Mouse (Mus musculus) T-helper 1 cell (primary cell): Measurements from ENCODE around the gene Mgat3.

Experiments
- in situ Hi-C: fragments of 300-600 bp; cut with MboI, MseI; formaldehyde crosslinking; loops from one replicate; pipeline ENCODE4 v1.15.1; 2025; ENCODE audit warnings: high pct_unique_total_duplicates

The Mgat3 gene

DNA sequence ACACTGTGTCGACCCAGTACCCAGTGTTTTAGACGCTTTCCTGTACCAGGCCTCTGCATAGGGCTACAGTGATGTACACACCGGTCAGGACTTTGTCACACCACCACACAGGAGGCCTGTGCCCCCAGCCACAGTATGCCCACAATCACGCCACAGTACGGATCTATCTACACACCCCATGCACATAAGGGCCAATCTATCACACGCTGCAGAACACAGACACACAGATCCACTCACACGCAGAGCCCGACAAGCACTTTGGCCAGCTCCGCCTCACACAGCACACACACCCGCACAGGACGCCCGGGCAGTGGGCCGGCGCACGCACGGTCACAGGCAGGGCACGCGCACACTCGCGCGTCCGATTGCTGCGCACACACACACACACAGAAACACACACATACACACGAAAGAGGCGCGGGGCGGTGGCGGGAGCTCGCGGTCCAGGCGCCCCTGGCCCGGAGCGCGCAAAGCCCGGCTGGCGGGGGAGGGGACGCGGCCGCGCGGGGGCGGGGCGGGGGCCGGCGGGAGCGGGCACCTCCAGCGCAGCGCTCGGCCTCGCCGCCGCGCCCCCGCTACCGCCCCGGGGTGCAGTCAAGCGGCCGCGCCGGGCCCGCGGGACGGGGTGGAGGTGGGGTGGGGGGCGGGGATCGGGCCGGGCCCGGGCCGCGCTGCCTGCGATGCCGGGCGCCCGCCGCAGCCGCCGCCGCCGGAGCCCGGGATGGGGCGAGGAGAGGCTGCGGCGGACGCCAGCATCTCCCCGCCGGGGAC, at the start of gene Mgat3:
Gene Mgat3, plus strand, starts transcription at position 721 of the 771 bp plus-strand sequence.
- in situ Hi-C loops = no loop called here

GRCm38 (mm10) chr15:80124651-80125050, 48.9 kb upstream of the Mgat3 start:
- in situ Hi-C loops = no loop called here

DNA sequence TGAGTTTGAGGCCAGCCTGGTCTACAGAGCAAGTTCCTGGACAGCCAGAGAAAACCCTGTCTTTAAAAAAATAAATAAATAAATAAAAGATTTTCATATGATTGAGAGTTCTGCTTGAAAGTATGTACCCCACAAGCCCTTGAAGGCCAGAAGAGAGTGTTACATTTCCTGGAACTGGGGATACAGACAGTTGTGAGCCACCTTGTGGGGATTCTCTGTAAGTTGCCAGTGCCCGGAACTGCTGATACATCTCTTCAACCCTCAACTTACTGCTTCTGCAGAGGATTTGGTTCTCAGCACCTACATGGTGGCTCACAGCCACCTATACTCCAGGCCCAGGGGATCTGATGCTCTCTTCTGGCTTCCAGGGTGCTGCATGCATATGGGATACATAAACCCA, 46.3 kb upstream of the Mgat3 start:
- in situ Hi-C loops = no loop called here

DNA sequence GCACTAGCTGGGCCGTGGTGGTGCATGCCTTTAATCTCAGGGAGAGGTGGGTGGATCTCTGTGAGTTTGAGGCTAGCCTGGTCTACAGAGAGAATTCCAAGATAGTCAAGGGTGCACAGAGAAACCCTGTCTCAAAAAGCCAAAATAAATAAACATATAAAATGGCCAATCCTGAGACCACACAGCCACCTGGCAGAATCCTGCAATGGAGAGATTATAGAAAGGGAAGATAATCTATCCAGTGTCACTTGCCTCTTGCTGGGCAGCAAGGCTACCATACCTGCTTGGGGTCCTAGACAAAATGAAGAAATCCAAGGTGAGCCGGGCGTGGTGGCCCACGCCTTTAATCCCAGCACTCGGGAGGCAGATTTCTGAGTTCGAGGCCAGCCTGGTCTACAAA, 43.5 kb upstream of the Mgat3 start:
- in situ Hi-C loops = loop anchor here (5.0 kb wide), 1 partner anchor 87 kb away; no protein-coding TSS in a partner anchor

- in situ Hi-C loops = loop anchor here (5.0 kb wide), 1 partner anchor 87 kb away; no protein-coding TSS in a partner anchor
Observed at GRCm38 (mm10) chr15:80130689-80131088, 42.8 kb upstream of the Mgat3 start.

DNA sequence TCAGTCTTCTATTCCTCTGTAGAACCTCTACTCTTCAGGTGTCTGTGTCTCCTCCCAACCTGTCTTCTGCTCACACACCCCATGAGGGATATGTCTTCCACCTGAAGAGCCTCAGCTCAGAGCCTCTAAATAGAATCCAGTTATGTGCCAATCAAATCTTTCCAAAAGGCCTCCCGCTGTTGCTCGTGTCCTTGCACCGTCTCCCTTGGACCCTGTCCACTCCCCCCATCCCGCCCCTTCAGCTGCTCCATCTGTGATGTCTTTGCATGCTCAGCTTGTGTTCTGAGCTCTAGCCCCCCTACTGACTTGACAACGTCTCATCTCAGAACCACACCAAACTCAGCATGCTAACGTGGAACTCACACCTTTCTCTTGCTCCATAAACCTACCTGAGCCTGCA, 42.1 kb upstream of the Mgat3 start:
- in situ Hi-C loops = loop anchor here (5.0 kb wide), 1 partner anchor 86 kb away; no protein-coding TSS in a partner anchor

- in situ Hi-C loops = loop anchor here (5.0 kb wide), 1 partner anchor 85 kb away; no protein-coding TSS in a partner anchor
Observed at GRCm38 (mm10) chr15:80132452-80132851, 41.1 kb upstream of the Mgat3 start.

- in situ Hi-C loops = loop anchor here (5.0 kb wide), 1 partner anchor 84 kb away; no protein-coding TSS in a partner anchor
Observed at GRCm38 (mm10) chr15:80132993-80133586, 40.4 kb upstream of the Mgat3 start, which contains the start of gene Tab1. Gene Tab1 (plus strand): TSS chr15:80133127.

DNA sequence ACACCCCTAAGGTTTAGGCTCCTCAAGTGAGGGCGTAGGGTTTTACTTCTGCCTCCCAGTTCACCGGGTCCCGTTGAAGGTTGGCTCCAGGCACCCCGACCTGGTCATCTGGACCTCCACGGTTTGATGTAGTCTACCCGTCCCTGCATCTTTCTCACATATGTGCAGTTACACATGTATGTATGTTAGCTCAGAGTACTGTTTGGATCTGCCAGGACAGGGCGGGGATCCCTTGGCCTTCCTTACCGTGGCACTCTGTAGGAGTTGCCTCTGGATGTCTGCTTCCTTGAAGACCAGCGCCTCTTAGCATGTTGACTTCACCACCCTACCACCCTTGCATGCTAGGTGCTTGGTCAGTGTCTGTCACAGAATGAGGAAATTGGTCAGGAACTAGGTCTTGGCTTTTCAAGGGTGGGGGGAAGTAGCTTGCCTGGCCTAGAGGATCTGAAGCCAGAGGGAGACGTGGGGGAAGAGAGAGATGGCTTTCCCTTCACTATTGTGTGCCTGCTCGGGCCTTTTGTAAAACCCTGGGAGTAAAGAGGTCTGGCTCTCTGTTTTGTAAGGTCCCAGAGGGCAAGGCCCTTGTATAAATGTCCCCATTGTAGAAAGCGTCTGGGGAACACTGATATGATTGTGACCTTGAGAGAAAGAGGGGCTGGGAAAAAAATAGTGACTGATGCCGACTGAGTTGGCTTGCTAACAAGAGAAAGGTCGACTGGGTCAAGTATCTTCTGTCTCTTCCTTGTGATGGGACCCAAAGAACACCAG, 39.7 kb upstream of the Mgat3 start:
- in situ Hi-C loops = loop anchor here (5.0 kb wide), 1 partner anchor 83 kb away; no protein-coding TSS in a partner anchor

GRCm38 (mm10) chr15:80134450-80134847, 39.1 kb upstream of the Mgat3 start:
- in situ Hi-C loops = loop anchor here (5.0 kb wide), 1 partner anchor 83 kb away; no protein-coding TSS in a partner anchor

GRCm38 (mm10) chr15:80135499-80135898, 38.0 kb upstream of the Mgat3 start:
- in situ Hi-C loops = no loop called here

- in situ Hi-C loops = no loop called here
Observed at GRCm38 (mm10) chr15:80136645-80137044, 36.9 kb upstream of the Mgat3 start.

GRCm38 (mm10) chr15:80137945-80138791, 35.4 kb upstream of the Mgat3 start:
- in situ Hi-C loops = no loop called here

GRCm38 (mm10) chr15:80140302-80140701, 33.2 kb upstream of the Mgat3 start:
- in situ Hi-C loops = no loop called here

DNA sequence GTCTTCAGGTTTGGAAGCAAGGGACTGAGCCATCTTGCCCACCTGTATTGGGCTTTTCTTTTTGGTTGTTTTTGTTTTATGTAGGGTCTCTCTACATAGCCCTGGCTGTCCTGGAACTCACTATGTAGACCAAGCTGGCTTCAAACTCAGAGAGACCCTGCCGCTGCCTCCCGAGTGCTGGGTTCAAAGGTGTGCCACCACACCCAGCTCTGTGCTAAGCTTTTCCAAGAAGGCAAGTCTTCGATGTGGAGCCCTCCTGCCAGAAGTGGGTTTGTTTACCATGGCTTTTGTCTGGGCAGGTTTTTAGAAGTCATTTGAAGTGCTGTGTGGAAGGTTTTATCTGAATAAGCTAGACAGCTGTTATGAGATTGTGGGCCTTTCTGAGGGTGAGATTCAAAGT, 32.6 kb upstream of the Mgat3 start:
- in situ Hi-C loops = no loop called here

- in situ Hi-C loops = no loop called here
Observed at GRCm38 (mm10) chr15:80142130-80142529, 31.4 kb upstream of the Mgat3 start.

DNA sequence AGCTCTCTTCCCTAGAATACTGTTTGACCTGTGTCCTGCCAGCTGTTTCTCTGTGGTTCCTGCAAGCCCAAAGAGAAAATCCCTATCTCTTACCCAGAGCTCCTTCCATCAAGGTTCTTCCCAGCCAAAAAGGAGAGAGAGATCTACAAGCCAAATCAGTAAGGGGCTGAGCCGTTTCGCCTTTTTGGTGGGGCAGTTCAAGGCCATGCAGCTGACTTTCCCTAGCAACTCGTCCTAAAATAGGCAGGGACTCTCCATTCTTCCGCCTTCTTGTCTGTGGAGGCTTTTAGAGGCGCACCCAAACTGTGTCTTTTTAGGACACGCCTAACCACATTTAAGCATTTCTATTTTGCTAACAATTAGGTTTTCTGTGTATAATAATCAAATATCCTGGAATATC, 29.8 kb upstream of the Mgat3 start:
- in situ Hi-C loops = no loop called here

DNA sequence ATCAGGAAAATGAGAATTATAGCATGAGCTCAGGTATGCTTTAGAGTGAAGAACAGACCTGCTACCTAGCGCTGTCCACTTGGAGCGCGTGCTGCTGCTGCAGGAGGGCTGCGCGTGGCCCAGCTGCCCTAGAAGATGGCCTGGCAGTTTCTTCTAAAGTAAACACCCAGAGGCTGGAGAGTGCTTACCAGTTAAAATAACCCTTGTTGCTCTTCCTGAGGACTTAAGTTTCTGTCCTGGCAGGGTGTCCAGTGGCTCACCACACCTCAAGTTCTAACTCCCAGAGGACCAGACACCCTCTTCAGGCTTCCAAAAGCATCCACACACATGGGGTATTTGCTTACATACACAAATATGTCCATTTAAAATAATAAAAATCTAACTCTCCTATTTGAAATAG, 28.1 kb upstream of the Mgat3 start:
- in situ Hi-C loops = no loop called here

- in situ Hi-C loops = no loop called here
Observed at GRCm38 (mm10) chr15:80146153-80146552, 27.4 kb upstream of the Mgat3 start.

- in situ Hi-C loops = no loop called here
Observed at GRCm38 (mm10) chr15:80147090-80147489, 26.4 kb upstream of the Mgat3 start.

GRCm38 (mm10) chr15:80147511-80147910, 26.0 kb upstream of the Mgat3 start:
- in situ Hi-C loops = no loop called here
